Comparison of ENCODE assay signal across 27 mouse cellular contexts in the genomic region with DNA sequence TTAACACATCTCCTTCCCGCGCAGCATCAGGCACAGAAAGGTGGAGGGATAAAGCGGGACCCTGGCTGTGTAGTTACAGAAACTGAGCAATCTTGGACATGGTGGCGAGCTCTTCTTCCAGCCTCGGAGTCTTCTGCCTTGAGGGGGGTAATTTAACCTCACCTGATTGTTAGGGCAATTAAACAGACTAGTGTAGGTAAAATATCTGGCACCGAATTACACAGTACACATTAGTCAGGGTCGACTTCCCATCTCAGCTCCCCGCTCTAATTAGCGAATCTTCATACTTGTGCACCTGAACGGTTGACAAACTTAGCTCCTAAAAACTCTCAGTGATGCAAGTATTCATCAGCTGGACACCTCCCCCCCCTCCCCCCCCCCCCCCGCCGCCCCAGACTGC.
A peak's percentile ranks its signal among the peaks of the same experiment; 100 is the strongest.
DNase-seq lines count a peak whose midpoint lies in the region; ATAC-seq and TF ChIP-seq lines count a peak whose summit lies in the region.
"Had no signal": no experiment of that assay in that cellular context is flagged by ENCODE, and none has a peak within 500 bp of the region (broad histone marks: within the 10 kb centered on the region; RNA-seq: fewer than 3 reads in every experiment).

No protein-coding gene starts in this region.

- H3K27me3 ChIP-seq in kidney, embryonic 14.5 days (ENCODE audit: control insufficient read depth, insufficient read depth, low read length) = no peaks in the 10 kb centered on the region; the same call in 1 of the 2 replicates
- no peaks in the 10 kb centered on the region for H3K27me3 ChIP-seq in liver, embryonic 15.5 days
- no peaks in the 10 kb centered on the region for H3K27me3 ChIP-seq in liver, embryonic 11.5 days (replicated peaks; ENCODE audit: control insufficient read depth, insufficient read depth, low read length)
- H3K27me3 ChIP-seq in ES-Bruce4 (ENCODE audit: control insufficient read depth, insufficient read depth, low read length, poor library complexity, severe bottlenecking) = no peaks in the 10 kb centered on the region; the same call in 1 of the 2 replicates
- H3K27me3 ChIP-seq in neural tube, embryonic 15.5 days (replicated peaks) = no peaks in the 10 kb centered on the region
- H3K27me3 ChIP-seq: CH12.LX; embryonic facial prominence, embryonic 13.5 days; forebrain, embryonic 12.5 days; forebrain, embryonic 15.5 days had no signal

- no peak for TF ChIP-seq POLR2A in ES-Bruce4 (IDR thresholded peaks at IDR 0.05; ENCODE audit: insufficient read depth, low read length)

- H3K4me1 ChIP-seq in kidney, embryonic 14.5 days (ENCODE audit: control insufficient read depth, insufficient read depth, low read length) = no peaks in the 10 kb centered on the region
- H3K4me1 ChIP-seq in liver, embryonic 15.5 days (replicated peaks) = no peaks in the 10 kb centered on the region
- no peaks in the 10 kb centered on the region for H3K4me1 ChIP-seq in liver, embryonic 11.5 days (replicated peaks; ENCODE audit: control insufficient read depth, insufficient read depth, low read length)
- H3K4me1 ChIP-seq in ES-Bruce4 (ENCODE audit: control insufficient read depth, insufficient read depth, low read length) = no peaks in the 10 kb centered on the region
- peaks cover 15% of the 10 kb centered on the region for H3K4me1 ChIP-seq in neural tube, embryonic 15.5 days
- H3K4me1 ChIP-seq: forebrain, embryonic 12.5 days had no signal

- no peak for TF ChIP-seq CTCF in ES-Bruce4 (IDR thresholded peaks at IDR 0.05; ENCODE audit: low read depth, low read length)

- no peak for DNase-seq in kidney, postnatal 10 days
- DNase-seq in liver, embryonic 11.5 days (ENCODE audit: low spot score) = no peak
- no peak for DNase-seq in cerebellum, adult 9-10 months
- DNase-seq: adrenal gland, postnatal 10 days; adrenal gland, postnatal 36 days; B cell, adult 2 months; cerebellum, adult 2 months; cerebellum, postnatal 36 days; embryo, embryonic 11 days; gastrocnemius, postnatal 25 days; heart, adult 18-20 months; heart, postnatal 14 days; heart, postnatal 4 days had no signal

- no peak overlapping the region for H3K4me3 ChIP-seq in kidney, embryonic 14.5 days (ENCODE audit: low read length)
- H3K4me3 ChIP-seq in liver, embryonic 15.5 days (replicated peaks) = no peak overlapping the region
- H3K4me3 ChIP-seq in liver, embryonic 11.5 days (ENCODE audit: low read depth, low read length) = no peak overlapping the region
- peak overlapping the region; percentile 19 for H3K4me3 ChIP-seq in ES-Bruce4 (ENCODE audit: low read depth, low read length)
- H3K4me3 ChIP-seq in neural tube, embryonic 15.5 days (replicated peaks) = no peak overlapping the region
- H3K4me3 ChIP-seq: embryonic facial prominence, embryonic 10.5 days; embryonic facial prominence, embryonic 13.5 days; erythroblast, embryonic 14.5 days; forebrain, embryonic 12.5 days; forebrain, embryonic 15.5 days; heart, embryonic 13.5 days had no signal

- no peaks in the 10 kb centered on the region for H3K36me3 ChIP-seq in kidney, embryonic 14.5 days (ENCODE audit: control insufficient read depth, insufficient read depth, low read length)
- no peaks in the 10 kb centered on the region for H3K36me3 ChIP-seq in liver, embryonic 15.5 days (replicated peaks)
- H3K36me3 ChIP-seq in liver, embryonic 11.5 days (ENCODE audit: control insufficient read depth, insufficient read depth, low read length) = no peaks in the 10 kb centered on the region
- no peaks in the 10 kb centered on the region for H3K36me3 ChIP-seq in ES-Bruce4 (ENCODE audit: control insufficient read depth, insufficient read depth, low read length, poor library complexity, severe bottlenecking)
- no peaks in the 10 kb centered on the region for H3K36me3 ChIP-seq in neural tube, embryonic 15.5 days
- H3K36me3 ChIP-seq: embryonic facial prominence, embryonic 10.5 days; embryonic facial prominence, embryonic 13.5 days; forebrain, embryonic 12.5 days; forebrain, embryonic 15.5 days; G1E; heart, embryonic 13.5 days had no signal

- no peak overlapping the region for H3K9ac ChIP-seq in kidney, embryonic 14.5 days (ENCODE audit: low read depth, low read length)
- H3K9ac ChIP-seq in liver, embryonic 15.5 days = no peak overlapping the region
- no peak overlapping the region for H3K9ac ChIP-seq in liver, embryonic 11.5 days (ENCODE audit: low read depth, low read length)
- H3K9ac ChIP-seq in ES-Bruce4 (ENCODE audit: low read depth, poor library complexity, severe bottlenecking) = no peak overlapping the region
- H3K9ac ChIP-seq in neural tube, embryonic 15.5 days (replicated peaks) = no peak overlapping the region
- H3K9ac ChIP-seq: embryonic facial prominence, embryonic 13.5 days; forebrain, embryonic 12.5 days; forebrain, embryonic 15.5 days; heart, embryonic 13.5 days had no signal

- 0 out of 2 replicates have a peak, but pooled peaks have one; percentile 39 for ATAC-seq in kidney, embryonic 14.5 days (ENCODE audit: low FRiP score, low TSS enrichment)
- ATAC-seq in liver, embryonic 15.5 days (ENCODE audit: insufficient read depth) = no peak
- ATAC-seq in liver, embryonic 11.5 days (replicated peaks; ENCODE audit: low FRiP score) = no peak
- ATAC-seq in neural tube, embryonic 15.5 days (ENCODE audit: low FRiP score) = peak; percentile 38; the same call in 1 of the 2 replicates
- ATAC-seq: forebrain, embryonic 15.5 days; hindbrain, embryonic 16.5 days; Patski had no signal

- H3K9me3 ChIP-seq in kidney, embryonic 14.5 days (ENCODE audit: control insufficient read depth, low read length) = no peaks in the 10 kb centered on the region
- H3K9me3 ChIP-seq in liver, embryonic 15.5 days (replicated peaks) = no peaks in the 10 kb centered on the region
- no peaks in the 10 kb centered on the region for H3K9me3 ChIP-seq in liver, embryonic 11.5 days (ENCODE audit: control insufficient read depth, low read length)
- no peaks in the 10 kb centered on the region for H3K9me3 ChIP-seq in ES-Bruce4 (replicated peaks; ENCODE audit: control insufficient read depth, insufficient read depth, low read length, poor library complexity, severe bottlenecking)
- no peaks in the 10 kb centered on the region for H3K9me3 ChIP-seq in neural tube, embryonic 15.5 days (replicated peaks)
- H3K9me3 ChIP-seq: embryonic facial prominence, embryonic 10.5 days; embryonic facial prominence, embryonic 13.5 days; forebrain, embryonic 12.5 days; forebrain, embryonic 15.5 days; heart, embryonic 13.5 days had no signal

- H3K4me2 ChIP-seq in kidney, embryonic 14.5 days (replicated peaks; ENCODE audit: low read depth, low read length) = no peak overlapping the region
- H3K4me2 ChIP-seq in liver, embryonic 15.5 days = no peak overlapping the region
- no peak overlapping the region for H3K4me2 ChIP-seq in liver, embryonic 11.5 days
- H3K4me2 ChIP-seq in neural tube, embryonic 15.5 days = no peak overlapping the region
- H3K4me2 ChIP-seq: embryonic facial prominence, embryonic 13.5 days; forebrain, embryonic 12.5 days; forebrain, embryonic 15.5 days; heart, embryonic 13.5 days had no signal

- no peak for TF ChIP-seq EP300 in ES-Bruce4 (IDR thresholded peaks at IDR 0.05; ENCODE audit: insufficient read depth, low read depth, low read length)

- H3K27ac ChIP-seq in kidney, embryonic 14.5 days (ENCODE audit: low read depth, low read length) = no peak overlapping the region
- H3K27ac ChIP-seq in liver, embryonic 15.5 days (replicated peaks) = 0 out of 2 replicates have a peak overlapping the region, but pooled peaks have one; percentile 6
- H3K27ac ChIP-seq in liver, embryonic 11.5 days (ENCODE audit: low read depth, low read length) = no peak overlapping the region
- H3K27ac ChIP-seq in ES-Bruce4 (ENCODE audit: insufficient read depth, low read length) = no peak overlapping the region
- no peak overlapping the region for H3K27ac ChIP-seq in neural tube, embryonic 15.5 days (replicated peaks)
- H3K27ac ChIP-seq: embryonic facial prominence, embryonic 10.5 days; embryonic facial prominence, embryonic 13.5 days; forebrain, embryonic 12.5 days; forebrain, embryonic 15.5 days; heart, embryonic 13.5 days had no signal

- WGBS in kidney, embryonic 14.5 days = 67% methylated on average over 10 of the region's 12 CpGs
- WGBS in liver, embryonic 15.5 days (ENCODE audit: insufficient replicate concordance) = 63% methylated on average over 10 of the region's 12 CpGs
- 72% methylated on average over 10 of the region's 12 CpGs for WGBS in liver, embryonic 11.5 days
- WGBS in neural tube, embryonic 15.5 days = 61% methylated on average over 10 of the region's 12 CpGs

Comparison
In these comparisons a context has a peak if more than half of its experiments do, and no peak if none do; other contexts are left out.
1. ATAC-seq: peak in kidney, embryonic 14.5 days (single experiment) and neural tube, embryonic 15.5 days (single experiment); none in liver, embryonic 15.5 days (single experiment) and liver, embryonic 11.5 days (single experiment).